Mouse (Mus musculus) Muller cell, postnatal 12 days (primary cell): Measurements from ENCODE around the gene H2-M10.6.
A peak's percentile ranks its signal among the peaks of the same experiment; 100 is the strongest.
"Not testable (repeated sequence)": the region's sequence is repeated elsewhere in the genome, so short reads cannot be mapped to it uniquely, and the experiment has no call there.

Source experiments
- DNase-seq: peaks from one replicate; pipeline ENCODE4 v3.0.0-alpha.2; 2015; ENCODE audit errors: inconsistent ontology term

The H2-M10.6 gene

DNA sequence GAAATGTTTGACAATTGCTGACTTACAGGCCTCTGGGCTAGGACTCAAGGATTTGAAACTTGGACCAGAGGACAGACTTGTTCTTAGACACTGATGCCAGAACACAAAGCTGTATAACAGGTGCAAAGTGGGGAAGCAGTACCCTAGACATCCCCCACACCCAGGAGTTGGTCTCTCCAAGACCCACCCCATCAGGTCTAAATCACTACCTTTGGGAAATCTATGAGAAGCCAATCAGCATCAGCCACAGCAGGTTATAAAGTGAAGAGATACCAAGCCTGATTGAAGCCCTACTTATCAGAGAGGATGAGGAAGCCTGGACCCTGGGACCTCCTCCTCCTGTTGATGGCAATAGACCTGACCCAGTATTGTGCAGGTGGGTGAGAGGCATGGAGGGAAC, at the start of gene H2-M10.6:
Gene H2-M10.6 (plus strand): TSS at position 301 of the 400 bp plus-strand sequence.
- no peak for DNase-seq

DNA sequence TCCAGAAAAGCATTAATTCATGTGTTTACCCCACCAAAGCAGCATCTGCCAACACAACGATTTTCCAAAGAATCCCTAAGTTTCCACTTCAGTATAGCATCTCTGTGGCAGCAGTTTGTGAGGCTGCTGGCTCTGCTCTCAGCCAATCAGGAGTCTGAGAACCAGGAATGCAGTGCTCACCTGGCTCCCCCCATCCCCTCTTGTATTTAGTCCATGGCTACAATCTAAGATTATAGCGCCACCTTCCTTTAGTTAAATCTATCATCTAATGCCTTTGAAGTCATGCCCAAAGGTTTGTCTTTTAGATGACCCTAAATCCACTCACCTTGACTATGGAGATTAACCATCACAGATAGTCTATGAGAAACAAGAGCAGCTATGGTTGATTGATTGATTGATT, 48.2 kb upstream of the H2-M10.6 start:
- no peak for DNase-seq

DNA sequence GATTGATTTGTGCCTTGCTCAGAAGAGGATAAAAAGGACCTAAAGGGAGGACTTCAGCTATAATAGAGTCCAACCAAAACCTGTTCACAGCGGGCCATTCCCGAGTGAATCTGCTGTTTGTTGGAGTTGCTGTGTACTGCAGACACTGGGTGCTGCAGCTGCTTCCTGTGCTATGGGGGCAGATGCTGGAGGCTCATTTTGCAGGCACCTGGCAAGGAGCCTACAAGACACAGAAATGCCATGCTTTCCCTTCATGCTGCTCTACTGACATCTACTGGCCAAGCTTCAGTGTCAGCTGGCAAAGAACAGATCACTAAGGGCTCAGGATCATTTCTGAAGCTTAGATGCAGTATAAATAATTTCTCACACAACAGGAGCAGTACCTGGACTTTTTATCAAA, 47.7 kb upstream of the H2-M10.6 start:
- DNase-seq = peak; percentile 1

DNA sequence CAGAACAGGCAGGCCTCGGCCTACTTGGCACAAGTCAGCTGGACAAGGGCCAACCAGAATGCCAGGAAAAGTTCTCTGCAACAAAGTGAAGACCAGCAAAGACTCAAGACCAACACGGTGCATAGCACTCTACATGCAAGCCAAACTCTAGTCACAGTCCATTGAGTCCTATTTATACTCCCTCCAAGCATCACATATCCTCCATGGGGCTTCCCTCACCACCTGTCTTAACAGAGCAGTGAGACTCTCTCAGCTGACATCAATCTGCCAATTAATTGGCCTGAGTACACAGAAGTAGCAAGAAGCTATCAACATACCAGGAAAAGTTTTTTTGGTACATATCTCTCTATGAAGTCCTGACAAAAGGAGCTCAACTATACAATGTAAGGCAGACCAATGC, 46.6 kb upstream of the H2-M10.6 start:
- DNase-seq = not testable (repeated sequence)

DNA sequence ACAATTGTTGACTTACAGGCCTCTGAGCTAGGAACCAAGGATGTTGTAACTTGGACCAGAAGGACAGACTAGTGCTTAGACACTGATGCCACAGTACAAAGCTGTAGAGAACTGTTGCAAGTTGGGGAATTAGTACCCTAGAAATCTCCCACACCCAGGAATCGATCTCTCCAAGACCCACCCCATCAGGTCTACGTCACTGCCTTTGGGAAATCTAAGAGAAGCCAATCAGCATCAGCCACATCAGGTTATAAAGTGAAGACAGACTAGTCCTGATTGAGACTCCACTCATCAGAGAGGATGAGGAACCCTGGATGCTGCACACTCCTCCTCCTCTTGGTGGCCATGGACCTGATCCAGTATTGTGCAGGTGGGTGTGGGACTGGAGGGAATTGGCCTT, 39.4 kb upstream of the H2-M10.6 start, which contains the start of gene H2-M10.5:
Gene H2-M10.5 (plus strand): TSS at position 301 of the 400 bp plus-strand sequence.
- not testable (repeated sequence) for DNase-seq

DNA sequence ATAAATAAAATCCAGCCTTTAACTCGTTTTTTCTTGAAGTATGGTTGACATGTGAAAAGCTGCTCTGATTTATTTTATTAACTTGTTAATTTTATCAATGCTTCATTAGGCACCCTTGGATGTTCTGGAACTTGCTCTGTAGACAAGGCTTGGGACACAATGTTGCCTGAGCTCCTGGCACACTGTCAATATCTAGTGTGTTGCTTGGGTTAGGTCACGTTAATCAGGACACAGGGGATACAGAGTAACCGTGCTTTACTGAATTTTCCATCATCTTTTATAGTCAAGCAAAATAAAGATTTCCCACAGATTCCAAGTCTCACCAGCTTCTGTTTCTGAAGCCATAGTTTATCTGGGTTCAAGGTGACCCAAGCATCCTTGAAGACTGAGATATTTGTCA, 30.4 kb upstream of the H2-M10.6 start:
- DNase-seq = no peak

DNA sequence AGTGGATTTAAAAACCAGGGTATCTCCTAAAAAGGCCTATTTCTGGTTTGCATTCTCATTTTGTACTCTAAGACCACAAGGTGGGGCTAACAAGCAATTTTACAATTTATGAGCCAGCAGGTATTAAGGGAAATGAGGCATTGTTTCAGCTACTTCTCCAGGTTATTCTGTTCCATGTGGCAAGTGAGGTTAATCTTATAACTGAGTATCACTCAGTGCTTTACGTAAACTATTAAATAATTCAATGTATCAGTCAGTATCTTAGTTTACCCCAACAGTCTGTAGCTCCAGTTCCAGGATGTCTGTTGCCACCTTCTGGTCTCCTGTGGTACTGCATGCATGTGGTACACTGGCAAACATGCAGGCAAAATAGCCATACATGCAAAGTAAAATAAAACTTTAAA, 25.5 kb upstream of the H2-M10.6 start:
- peak; percentile 26 for DNase-seq

DNA sequence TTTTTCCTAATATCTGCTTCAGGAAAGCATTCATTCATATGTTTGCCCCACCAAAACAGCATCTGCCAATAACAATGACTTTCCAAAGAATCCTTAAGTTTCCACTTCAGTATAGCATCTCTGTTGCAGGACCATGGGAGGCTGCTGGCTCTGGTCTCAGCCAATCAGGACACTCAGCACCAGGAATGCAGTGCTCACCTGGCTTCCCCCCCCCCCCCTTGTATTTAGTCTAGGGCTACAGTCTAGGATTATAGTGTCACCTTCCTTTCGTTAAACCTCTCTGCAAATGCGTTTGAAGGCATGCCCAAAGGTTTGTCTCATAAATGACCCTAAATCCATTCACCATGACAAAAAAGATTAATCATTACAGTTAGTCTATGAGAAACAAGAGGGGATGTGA, 23.6 kb upstream of the H2-M10.6 start:
- no peak for DNase-seq

DNA sequence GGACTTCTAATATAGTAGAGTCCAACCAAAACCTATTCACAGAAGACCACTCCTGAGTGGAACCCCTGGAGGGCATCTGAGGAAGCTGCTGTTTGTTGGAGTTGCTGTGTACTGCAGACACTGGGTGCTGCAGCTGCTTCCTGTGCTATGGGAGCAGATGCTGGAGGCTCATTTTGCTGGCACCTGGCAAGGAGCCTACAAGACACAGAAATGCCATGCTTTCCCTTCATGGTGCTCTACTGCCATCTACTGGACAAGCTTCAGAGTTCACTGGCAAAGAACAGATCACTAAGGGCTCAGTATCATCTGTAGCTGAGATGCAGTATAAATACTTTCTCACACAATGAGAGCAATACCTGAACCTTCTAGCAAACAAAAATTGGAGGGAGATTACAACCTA, 23.2 kb upstream of the H2-M10.6 start:
- peak; percentile 46 for DNase-seq

DNA sequence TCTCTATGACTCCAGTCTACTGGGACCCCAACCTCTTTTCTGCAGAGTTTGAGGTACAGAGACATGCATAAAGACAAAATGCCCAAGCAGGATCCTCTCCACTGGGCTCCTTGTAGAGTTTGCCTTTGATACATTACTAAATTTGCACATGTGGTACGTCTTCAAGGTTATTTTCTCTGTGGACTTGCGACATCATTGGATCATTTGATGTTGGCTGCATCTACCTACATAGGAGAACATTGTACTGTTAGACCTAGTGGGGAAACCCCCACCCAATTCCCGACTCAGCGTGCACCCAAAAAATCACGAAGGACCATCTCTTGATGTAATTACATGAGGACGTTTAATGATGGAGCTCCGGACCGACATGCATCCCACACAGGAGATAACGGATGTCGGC, 12.5 kb upstream of the H2-M10.6 start:
- DNase-seq = no peak

DNA sequence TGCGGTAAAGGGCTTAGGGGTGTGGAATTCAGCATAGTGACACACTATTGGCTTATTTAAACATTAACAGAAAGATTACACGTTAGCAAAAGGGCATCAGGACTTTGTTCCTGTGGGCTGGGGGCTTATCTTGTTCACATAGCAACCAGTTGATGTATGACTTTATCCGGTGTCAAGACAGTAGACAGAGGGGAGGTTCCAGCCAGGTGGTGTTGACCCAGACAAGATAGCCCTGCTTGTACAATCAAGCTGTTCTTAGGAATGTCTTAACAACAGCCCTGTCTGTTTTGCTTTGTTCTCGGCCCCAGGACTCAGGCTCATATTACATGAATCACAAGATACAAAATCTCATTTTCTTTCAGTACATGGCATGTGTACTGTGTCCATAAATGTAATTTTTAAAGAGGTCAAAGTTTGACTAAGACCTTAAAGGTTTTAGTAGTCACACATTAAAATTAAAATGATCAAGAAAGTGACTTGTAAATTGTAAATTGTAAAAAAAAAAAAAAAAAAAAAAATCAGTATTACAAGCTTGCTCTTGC, 12.0 kb upstream of the H2-M10.6 start:
- DNase-seq = not testable (repeated sequence)

DNA sequence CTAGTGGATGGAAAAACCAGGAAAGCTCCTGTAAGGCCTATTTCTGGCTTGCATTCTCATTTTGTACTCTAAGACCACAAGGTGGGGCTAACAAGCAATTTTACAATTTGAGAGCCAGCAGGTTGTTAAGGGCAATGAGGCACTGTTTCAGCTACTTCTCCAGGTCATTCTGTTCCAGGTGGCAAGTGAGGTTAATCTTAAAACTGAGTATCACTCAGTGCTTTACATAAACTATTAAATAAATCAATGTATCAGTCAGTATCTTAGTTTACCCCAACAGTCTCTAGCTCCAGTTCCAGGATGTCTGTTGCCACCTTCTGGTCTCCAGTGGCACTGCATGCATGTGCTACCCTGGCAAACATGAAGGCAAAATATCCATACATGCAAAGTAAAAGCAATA, 12.0 kb downstream of the H2-M10.6 start:
- DNase-seq = peak; percentile 50

DNA sequence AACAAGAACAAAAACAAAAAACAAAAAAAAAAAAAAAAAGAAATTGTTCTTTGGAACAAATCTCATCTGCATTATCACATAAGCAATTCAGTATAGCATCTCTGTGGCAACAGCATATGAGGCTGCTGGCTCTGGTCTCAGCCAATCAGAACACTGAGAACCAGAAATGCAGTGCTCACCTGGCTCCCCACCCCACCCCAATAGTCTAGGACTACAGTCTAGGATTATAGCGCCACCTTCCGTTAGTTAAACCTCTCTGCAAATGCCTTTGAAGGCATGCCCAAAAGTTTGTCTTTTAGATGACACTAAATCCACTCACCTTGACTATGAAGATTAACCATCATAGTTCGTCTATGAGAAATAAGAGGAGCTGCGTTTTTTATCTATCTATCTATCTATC, 13.6 kb downstream of the H2-M10.6 start:
- peak; percentile 11 for DNase-seq

DNA sequence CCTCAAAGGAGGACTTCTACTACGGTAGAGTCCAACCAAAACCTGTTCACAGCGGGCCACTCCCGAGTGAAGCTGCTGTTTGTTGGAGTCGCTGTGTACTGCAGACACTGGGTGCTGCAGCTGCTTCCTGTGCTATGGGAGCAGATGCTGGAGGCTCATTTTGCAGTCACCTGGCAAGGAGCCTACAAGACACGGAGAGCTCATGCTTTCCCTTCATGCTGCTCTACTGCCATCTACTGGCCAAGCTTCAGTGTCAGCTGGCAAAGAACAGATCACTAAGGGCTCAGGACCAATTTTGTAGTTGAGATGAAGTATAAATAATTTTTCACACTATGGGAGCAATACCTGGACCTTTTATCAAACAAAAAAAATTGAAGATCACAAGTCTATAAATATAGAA, 14.0 kb downstream of the H2-M10.6 start:
- peak; percentile 56 for DNase-seq

DNA sequence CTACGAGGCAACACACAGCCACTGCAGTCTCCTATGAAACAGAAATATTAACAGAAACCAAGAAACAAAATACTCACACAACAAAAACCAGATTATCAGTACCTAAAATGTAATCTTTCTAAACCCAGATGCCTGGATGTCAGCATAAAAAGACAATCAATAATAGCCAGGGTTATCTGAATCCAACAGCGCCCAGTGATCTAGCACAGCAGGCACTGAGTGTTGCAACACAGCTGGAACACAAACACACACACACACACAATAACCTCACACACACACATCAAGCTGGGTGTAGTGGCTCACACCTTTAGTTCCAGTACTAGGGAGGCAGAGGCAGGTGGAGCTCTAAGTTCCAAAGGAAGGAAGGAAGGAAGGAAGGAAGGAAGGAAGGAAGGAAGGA, 16.5 kb downstream of the H2-M10.6 start:
- DNase-seq = no peak

DNA sequence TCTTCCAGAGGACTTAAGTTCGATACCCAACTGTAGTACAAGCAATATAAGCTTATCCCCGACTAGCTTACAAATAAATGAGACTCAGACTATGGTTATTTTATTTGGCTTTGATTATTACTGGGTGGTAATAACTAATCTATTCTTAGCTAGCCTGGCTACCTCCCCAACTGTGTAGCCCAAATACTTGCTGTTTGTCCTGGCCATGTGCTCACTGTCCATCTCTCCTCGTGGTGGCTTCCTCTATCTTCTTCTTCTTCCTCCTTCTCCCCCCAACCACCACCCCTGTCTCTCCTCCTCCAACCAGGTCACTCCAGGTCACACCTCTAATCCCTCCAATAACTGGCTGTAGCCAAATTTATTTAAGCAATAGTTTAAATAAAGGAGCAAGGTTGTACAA, 18.5 kb downstream of the H2-M10.6 start:
- DNase-seq = no peak

DNA sequence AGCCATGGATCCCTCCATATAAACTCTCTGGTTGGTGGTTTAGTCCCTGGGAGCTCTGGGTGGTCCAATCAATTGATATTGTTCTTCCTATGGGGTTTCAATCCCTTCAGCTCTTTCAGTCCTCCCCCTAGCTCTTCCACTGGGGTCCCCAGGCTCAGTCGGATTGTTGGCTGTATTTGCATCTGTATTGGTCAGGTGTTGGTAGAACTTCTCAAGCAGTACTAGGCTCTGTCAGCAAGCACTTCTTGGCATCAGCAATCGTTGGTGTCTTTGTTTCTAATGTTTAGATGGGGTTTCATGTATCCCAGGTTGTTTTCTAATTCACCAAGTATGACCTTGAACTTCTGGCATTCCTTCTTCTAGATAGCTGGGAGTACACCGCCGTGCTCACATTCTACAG, 20.7 kb downstream of the H2-M10.6 start:
- no peak for DNase-seq

DNA sequence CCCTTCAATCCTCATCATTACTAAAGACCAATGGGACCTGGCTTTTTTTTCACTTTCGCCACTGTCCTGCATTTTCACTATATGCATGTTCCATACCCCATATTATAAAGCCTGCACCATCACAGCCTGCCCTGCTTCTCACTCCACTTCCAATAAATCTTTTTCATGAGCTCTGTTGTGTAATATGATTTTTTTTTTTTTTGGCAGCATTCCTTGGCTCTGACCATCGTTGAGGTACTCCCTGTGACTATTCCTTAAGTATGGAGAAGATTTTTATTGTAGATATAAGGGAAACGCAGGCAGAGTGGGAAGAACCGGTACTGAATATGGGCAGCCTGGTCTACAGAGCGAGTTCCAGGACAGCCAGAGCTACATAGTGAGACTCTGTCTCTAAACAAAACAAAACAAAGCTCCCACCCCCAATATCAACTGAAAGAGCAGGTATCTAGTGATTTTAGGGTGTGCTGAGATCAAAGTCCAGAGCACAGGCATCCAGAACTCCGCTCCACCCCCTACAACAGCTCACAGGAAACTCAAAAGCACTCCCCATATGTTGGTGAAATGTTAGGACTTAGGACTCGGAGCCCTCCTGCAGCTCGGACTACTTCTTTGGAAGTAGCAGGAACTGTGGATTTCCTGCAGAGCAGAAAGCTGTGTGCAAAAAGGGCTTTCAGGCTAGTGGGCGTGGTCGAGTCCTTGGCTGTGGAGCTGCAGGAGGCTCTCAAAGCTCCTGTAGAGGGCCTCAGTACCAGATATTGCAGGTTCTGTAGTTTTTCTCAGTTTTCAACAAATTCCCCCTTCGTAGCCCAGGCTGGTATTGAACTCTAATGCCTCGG, 23.8 kb downstream of the H2-M10.6 start:
- no peak for DNase-seq

DNA sequence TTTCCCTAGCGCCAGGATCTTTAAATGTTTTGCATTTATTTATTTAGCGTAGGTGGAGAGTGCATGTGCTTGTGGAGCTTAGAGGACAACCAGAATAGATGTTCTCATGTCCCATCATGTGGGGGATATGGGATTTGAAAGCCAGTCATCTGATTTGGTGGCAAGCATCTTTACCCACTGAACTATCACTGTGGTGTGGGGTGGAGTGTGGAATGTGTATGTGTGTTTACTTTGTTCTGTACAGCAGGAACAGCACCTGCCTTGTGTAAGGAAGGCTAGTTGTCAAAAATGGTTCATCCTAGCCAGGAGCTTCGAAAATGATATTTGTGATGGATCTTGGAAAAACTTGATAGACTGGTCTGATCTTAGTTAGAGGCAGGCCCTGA, 24.4 kb downstream of the H2-M10.6 start:
- peak; percentile 28 for DNase-seq

DNA sequence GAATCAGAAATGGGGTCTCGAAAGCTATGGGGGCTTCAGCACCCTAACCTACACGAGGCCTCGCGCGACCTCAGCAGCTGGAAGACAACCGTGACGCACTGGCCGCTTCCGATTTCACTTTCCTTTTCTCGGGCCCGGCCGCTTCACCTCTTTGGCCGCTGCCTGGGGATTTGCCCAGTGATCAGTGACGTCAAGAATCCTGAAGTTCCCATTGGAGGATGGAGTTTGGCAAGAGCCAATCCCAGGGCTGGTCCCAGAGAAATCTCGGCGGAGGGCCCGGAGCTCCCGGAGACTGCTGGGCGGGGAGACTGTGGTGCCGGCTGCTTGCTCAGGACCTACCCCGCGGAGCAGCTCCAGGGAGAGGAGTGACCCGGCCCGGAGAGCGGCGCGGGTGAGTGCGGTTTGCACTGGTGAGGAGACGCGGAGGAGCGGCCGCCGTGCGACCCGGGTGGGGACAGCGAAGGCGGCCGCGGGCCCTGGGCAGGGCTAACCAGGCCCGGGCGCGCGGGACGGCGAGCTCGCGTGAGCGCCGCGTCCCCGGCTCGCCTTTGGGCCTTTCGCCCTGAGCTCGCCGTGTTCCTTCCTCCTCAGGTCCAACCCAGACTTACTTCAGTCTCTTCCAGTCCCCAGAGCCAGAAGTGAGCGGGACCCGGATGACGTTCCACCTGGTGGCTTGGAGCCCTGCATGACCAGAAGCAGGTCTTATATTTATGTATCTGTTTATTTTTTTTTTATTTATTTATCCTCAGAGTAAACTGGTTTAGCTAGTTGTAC, 25.1 kb downstream of the H2-M10.6 start, which contains the start of gene Trim26:
Gene Trim26 (plus strand): TSS at position 261 of the 774 bp plus-strand sequence.
- DNase-seq = peak; percentile 99

DNA sequence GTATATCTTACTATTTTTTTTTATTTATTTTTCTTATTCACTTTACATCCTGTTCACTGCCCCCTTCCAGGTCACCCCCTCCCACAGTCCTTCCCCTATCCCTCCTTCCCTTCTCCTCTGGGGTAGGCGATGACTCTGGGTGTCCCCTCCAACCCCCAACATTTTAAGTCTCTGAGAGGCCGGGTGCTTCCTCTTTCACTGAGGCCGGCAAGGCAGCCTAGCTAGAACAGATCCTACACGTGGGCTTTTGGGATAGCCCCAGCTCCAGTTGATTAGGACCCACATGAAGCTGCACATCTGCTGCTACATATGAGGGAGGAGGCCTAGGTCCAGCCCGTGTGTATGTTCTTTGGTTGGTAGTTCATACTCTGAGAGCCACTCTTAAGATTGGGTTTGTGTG, 27.0 kb downstream of the H2-M10.6 start:
- no peak for DNase-seq

DNA sequence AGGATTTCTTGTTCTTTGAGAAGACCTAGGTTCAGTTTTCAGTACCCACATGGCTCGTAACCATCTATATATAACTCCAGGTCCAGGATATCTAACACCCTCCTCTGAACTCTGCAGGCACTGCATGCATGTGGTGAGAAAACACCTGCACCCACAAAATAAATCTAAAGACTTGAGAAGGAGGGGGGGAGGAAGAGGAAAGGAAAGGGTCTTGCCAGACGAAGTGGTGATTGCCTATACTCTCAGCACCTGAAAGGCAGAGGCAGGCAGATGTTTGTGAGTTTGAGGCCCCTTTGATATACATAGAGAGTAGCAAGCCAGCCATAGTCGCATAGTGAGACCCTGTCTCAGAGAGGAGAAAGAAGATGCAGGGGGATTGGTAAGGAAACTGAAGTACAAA, 28.0 kb downstream of the H2-M10.6 start:
- DNase-seq = no peak
